Mouse (Mus musculus) heart, embryonic 13.5 days (tissue): ENCODE data around the gene Armt1. TPM values are rescaled to one million over a fixed set of nuclear protein-coding genes. Genes with fewer than 3 reads are reported as not detected.

Experiments used
- ATAC-seq: fragments of 200-750 bp; cut with Nextera tagmentation; 2 replicates; pipeline ENCODE4 v1.8.0; 2017; ENCODE audit warnings: moderate TSS enrichment; ENCODE audit not compliant: insufficient number of reproducible peaks, low FRiP score, low TSS enrichment; ENCODE audit errors: extremely low read depth
- H3K27ac ChIP-seq: fragments of 300-500 bp; sonication (generic); replicated peaks from 2 replicates; pipeline ENCODE4 v1.5.1; 2015; ENCODE audit warnings: moderate library complexity, mild to moderate bottlenecking, inconsistent platforms
- H3K27me3 ChIP-seq: fragments of 300-500 bp; sonication (generic); replicated peaks from 2 replicates; pipeline ENCODE4 v1.6.1; 2015; ENCODE audit warnings: mild to moderate bottlenecking, inconsistent platforms
- H3K36me3 ChIP-seq: fragments of 300-500 bp; sonication (generic); 2 replicates; pipeline ENCODE4 v1.6.1; 2015; ENCODE audit warnings: mild to moderate bottlenecking, inconsistent platforms
- H3K4me1 ChIP-seq: fragments of 300-500 bp; sonication (generic); 2 replicates; pipeline ENCODE4 v1.6.1; 2015; ENCODE audit warnings: inconsistent platforms
- H3K4me2 ChIP-seq: fragments of 300-500 bp; sonication (generic); 2 replicates; pipeline ENCODE4 v1.6.1; 2015; ENCODE audit warnings: inconsistent platforms, mild to moderate bottlenecking, moderate library complexity
- H3K4me3 ChIP-seq: fragments of 300-500 bp; sonication (generic); 2 replicates; pipeline ENCODE4 v1.5.1; 2015; ENCODE audit warnings: moderate library complexity, mild to moderate bottlenecking, inconsistent platforms
- H3K9ac ChIP-seq: fragments of 300-500 bp; sonication (generic); 2 replicates; pipeline ENCODE4 v1.6.1; 2015; ENCODE audit warnings: inconsistent platforms, mild to moderate bottlenecking, moderate library complexity
- H3K9me3 ChIP-seq: fragments of 300-500 bp; sonication (generic); 2 replicates; pipeline ENCODE4 v1.6.1; 2016; ENCODE audit warnings: inconsistent platforms
- WGBS: fragments of 180-500 bp; shearing (Covaris S2); methylation state at CpG from one replicate; pipeline ENCODE4 v1.1.7; 2015; ENCODE audit warnings: mixed read lengths; 5-methylcytosine and 5-hydroxymethylcytosine counted together
- polyA plus RNA-seq: library from polyadenylated mRNA; unstranded; fragments of >200 nt; fragmentation: Nextera tagmentation; extraction: Ambion mirVana; gene quantifications from 2 replicates; pipeline ENCODE4 v1.2.1, GENCODE M21; 2015

The Armt1 gene
- polyA plus RNA-seq, 1 experiment from 2014 or later: 15.2 TPM

DNA sequence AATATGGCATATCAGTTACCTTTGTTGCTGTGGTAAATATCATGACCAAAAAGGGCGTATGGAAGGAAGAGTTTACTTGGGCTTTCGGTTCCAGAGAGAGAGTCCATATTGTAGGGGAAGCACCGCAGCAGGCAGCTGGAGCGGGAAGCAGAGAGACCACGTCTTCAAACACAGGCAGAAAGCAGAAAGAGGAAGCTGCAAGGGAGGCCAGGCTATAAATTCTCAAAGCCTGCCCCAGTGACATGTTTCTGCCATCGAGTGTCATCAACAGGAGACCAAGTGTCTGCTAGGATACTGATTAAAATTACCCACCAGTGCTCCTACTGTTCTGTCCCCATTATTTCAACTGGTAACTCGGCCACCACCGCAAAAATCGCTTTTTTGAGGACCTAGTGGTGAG, 52.7 kb downstream of the Armt1 start:
- ATAC-seq: no peak
- Histone ChIP-seq H3K27ac (no peak overlapping the region), H3K9ac (no peak overlapping the region), H3K4me3 (no peak overlapping the region), H3K9me3 (no peaks in the 10 kb centered on the region), H3K4me1 (no peaks in the 10 kb centered on the region), H3K27me3 (no peaks in the 10 kb centered on the region), H3K4me2 (no peak overlapping the region), H3K36me3 (no peaks in the 10 kb centered on the region)
- WGBS: 72% methylated on average over 9 of the region's 9 CpGs

DNA sequence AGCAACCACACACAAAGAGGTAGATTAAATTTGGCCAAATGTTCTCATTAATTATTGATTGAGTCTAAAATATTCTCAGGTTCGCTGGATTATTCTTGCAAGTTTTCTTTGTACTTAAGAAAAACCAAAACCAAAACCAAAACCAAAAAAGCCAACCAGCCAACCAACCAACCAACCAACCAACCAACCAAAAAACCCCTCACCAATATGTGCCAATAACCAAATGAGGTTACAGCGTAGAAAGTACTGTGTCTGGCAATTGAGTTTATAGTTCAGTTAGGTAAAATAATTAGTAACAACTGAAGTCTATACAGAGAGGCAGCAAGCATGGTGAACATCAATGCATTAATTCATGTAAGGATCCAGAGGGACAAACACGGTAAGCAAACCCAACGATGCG, 57.6 kb downstream of the Armt1 start:
- 72% methylated on average over 5 of the region's 5 CpGs for WGBS

DNA sequence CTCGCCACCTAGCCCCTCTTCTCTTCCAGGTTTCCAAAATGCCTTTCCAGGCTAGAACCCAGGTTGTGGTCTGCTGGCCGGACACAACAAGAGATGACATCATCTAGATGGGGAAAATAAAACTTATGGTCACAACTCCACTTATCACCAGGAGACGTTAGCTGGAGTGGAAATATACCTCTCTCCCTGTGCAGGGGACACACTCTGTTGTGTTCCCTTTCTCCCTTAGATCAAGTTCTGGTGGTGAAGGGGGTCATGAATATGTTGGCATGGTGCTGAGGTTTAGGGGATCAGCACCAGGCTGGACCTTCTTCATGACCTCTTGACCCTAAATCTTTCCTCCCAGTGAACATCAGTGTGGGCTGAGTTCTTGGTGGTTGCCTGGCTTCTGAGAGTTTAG, 59.0 kb downstream of the Armt1 start:
- H3K9ac ChIP-seq: no peak overlapping the region
- H3K4me3 ChIP-seq: no peak overlapping the region
- ATAC-seq: no peak
- no peaks in the 10 kb centered on the region for H3K27me3 ChIP-seq
- no peak overlapping the region for H3K27ac ChIP-seq
- H3K4me2 ChIP-seq: no peak overlapping the region
- no peaks in the 10 kb centered on the region for H3K36me3 ChIP-seq
- 33% methylated on average over 3 of the region's 3 CpGs for WGBS
- H3K4me1 ChIP-seq: no peaks in the 10 kb centered on the region
- H3K9me3 ChIP-seq: no peaks in the 10 kb centered on the region

More for the DNA sequence above, 57.6 kb downstream of the Armt1 start:
- Histone ChIP-seq H3K36me3 (no peaks in the 10 kb centered on the region), H3K9ac (no peak overlapping the region), H3K4me2 (no peak overlapping the region), H3K4me3 (no peak overlapping the region), H3K4me1 (no peaks in the 10 kb centered on the region), H3K9me3 (no peaks in the 10 kb centered on the region), H3K27ac (no peak overlapping the region), H3K27me3 (no peaks in the 10 kb centered on the region)
- ATAC-seq: no peak

DNA sequence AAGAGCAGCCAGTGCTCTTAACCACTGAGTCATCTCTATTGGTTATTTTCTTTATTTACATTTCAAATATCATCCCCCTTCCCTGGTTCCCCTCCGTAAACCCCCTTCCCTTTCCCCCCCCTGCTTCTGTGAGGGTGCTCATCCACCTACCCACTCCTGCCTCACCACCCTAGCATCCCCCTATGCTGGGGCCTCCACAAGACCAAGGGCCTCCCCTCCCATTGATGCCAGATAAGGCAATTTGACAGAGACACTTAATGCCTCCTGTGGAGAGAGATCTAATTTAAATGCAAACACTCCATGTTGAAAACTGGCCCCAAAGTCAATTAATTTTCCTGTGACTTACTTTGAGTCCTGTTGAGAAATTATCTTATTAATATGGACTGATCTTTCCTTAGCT, 59.8 kb downstream of the Armt1 start:
- WGBS: 55% methylated on average over 1 of the region's 1 CpGs
- H3K27me3 ChIP-seq: no peaks in the 10 kb centered on the region

DNA sequence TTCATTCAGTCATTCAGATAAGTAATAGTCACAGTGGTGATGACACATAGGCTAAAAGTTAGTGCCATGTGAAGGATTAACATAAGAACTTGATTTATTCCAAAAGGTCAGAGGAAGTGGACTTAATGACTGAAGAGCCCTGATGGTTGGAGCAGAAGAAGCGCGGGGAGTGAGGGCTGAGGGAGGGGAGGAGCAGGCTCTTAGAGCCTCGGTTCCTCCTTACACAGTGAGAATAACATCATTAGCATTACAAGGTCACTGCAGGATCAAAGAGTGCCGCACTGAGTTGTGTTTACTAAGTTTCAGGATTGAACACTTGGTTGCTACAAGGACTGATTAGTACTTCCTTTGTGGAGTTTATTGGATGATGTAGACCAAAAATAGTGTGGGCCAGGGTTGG, 60.6 kb downstream of the Armt1 start:
- H3K27me3 ChIP-seq: no peaks in the 10 kb centered on the region

More for the DNA sequence above, 59.8 kb downstream of the Armt1 start:
- Histone ChIP-seq H3K4me2 (no peak overlapping the region), H3K36me3 (no peaks in the 10 kb centered on the region), H3K4me3 (no peak overlapping the region), H3K27ac (no peak overlapping the region), H3K9me3 (no peaks in the 10 kb centered on the region), H3K4me1 (no peaks in the 10 kb centered on the region), H3K9ac (no peak overlapping the region)
- ATAC-seq: no peak

DNA sequence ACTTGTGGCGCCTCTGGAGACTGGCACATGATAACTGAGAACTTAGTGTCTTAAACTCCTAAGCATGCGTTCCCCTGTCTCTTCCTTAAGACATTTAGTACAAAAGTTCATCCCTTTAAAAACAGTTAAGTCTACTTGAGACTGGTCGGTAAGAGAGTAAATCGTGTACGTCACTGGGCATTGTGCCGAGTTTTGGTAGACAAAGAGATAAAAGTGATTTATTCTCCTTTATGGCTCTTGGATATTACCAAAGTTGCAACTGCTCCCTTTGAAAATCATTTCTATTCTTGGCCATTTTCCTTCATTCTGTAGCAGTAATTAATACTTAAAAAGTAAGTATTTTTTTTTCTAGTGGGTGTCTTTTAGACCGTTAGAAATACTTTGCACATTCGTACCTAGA, 71.0 kb downstream of the Armt1 start:
- H3K36me3 ChIP-seq: no peaks in the 10 kb centered on the region
- no peaks in the 10 kb centered on the region for H3K4me1 ChIP-seq
- no peak overlapping the region for H3K4me3 ChIP-seq
- no peaks in the 10 kb centered on the region for H3K9me3 ChIP-seq
- no peaks in the 10 kb centered on the region for H3K27me3 ChIP-seq
- H3K9ac ChIP-seq: no peak overlapping the region
- ATAC-seq: no peak
- H3K4me2 ChIP-seq: no peak overlapping the region
- 84% methylated on average over 8 of the region's 8 CpGs for WGBS
- H3K27ac ChIP-seq: no peak overlapping the region

More for the DNA sequence above, 60.6 kb downstream of the Armt1 start:
- no peak for ATAC-seq
- Histone ChIP-seq H3K27ac (no peak overlapping the region), H3K9me3 (no peaks in the 10 kb centered on the region), H3K4me2 (no peak overlapping the region), H3K4me3 (no peak overlapping the region), H3K36me3 (no peaks in the 10 kb centered on the region), H3K9ac (no peak overlapping the region), H3K4me1 (no peaks in the 10 kb centered on the region)
- WGBS: 36% methylated on average over 4 of the region's 4 CpGs

Other genes with a start within 250 kb of the Armt1 start
- 35.3 and 42.6 TPM in 2 replicates for gene Akap12, start 166.1 kb upstream of the Armt1 start, polyA plus RNA-seq
- gene Zbtb2, start 44.4 kb upstream of the Armt1 start, polyA plus RNA-seq: 10.2 and 10.5 TPM in 2 replicates
- gene Rmnd1, start 79 bp upstream of the Armt1 start, polyA plus RNA-seq: 70.5 and 84.8 TPM in 2 replicates
- gene Ccdc170, start 50.0 kb downstream of the Armt1 start, polyA plus RNA-seq: not detected in 2 replicates
- 0.51 and 0.74 TPM in 2 replicates for gene Esr1, start 179.1 kb downstream of the Armt1 start, polyA plus RNA-seq